Mouse (Mus musculus) CD4-positive naive resting alpha-beta T cell, adult 57 days (primary cell): ENCODE measurements around the gene Hist3h2a. TPM values are rescaled to one million over a fixed set of nuclear protein-coding genes. Genes with fewer than 3 reads are reported as not detected.

Source experiments
- total RNA-seq: library from RNA; stranded (reverse); gene quantifications from one replicate; pipeline ENCODE4 v1.2.4, GENCODE M21; 2023

The Hist3h2a gene
- 45.9 TPM for total RNA-seq

DNA sequence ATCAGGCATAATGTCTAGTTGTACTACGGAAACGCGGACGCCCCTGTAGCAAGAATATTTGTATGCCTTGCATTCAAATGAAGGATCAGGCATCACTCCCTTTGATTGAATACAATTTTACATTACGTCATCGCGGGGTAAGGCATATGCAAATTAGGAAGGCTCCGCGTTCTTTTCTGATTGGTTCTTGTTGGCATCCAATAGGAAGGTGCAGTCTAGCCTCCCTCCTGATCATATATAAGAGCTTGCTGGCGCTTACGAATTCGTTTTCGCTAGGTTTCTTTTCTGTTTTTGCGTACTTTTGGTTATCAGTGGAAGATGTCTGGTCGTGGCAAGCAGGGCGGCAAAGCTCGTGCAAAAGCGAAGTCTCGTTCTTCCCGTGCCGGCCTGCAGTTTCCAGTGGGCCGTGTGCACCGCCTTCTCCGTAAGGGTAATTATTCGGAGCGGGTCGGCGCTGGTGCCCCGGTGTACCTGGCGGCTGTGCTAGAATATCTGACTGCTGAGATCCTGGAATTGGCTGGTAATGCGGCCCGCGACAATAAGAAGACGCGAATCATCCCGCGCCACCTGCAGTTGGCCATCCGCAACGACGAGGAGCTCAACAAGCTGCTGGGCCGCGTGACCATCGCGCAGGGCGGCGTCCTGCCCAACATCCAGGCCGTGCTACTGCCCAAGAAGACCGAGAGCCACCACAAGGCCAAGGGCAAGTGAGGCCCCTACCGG is at the start of gene Hist3h2a, which contains the start of gene Trim17:
Gene Hist3h2a (plus strand): TSS at position 266 of the 723 bp plus-strand sequence.
Gene Trim17 (plus strand): TSS at position 266 of the 723 bp plus-strand sequence.

DNA sequence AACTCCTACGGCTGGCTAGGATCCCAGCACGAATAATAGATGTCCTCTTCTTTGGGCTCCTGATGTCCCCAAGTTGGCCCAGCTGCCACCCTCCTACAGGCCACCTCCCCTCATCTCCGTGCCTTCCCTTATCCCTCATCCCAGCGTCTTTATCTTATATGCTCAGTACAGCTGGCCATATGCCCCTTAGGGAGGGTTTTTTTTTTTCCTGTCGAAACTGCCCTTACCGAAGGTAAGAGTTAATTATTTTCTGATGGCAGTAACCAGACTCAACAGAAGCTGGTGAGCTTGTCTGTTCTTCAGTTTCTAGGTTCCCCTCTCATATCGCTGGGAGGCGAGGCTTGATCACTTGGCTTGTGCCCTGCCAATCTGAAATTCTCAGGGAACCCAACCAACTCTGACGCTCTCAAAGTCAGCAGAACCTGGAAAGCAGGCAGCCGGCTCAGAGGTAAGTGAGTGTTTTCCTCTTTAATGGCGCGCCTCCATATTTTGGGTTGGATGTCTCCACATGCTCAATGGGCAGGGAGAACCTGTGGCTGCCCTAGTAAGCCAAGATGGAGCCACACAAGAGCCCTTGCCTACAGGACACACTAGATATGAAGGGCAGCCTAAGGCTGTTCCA is 36.6 kb upstream of the Hist3h2a start, which contains the start of gene Btnl10:
Gene Btnl10 (plus strand): TSS at position 164 of the 622 bp plus-strand sequence.

DNA sequence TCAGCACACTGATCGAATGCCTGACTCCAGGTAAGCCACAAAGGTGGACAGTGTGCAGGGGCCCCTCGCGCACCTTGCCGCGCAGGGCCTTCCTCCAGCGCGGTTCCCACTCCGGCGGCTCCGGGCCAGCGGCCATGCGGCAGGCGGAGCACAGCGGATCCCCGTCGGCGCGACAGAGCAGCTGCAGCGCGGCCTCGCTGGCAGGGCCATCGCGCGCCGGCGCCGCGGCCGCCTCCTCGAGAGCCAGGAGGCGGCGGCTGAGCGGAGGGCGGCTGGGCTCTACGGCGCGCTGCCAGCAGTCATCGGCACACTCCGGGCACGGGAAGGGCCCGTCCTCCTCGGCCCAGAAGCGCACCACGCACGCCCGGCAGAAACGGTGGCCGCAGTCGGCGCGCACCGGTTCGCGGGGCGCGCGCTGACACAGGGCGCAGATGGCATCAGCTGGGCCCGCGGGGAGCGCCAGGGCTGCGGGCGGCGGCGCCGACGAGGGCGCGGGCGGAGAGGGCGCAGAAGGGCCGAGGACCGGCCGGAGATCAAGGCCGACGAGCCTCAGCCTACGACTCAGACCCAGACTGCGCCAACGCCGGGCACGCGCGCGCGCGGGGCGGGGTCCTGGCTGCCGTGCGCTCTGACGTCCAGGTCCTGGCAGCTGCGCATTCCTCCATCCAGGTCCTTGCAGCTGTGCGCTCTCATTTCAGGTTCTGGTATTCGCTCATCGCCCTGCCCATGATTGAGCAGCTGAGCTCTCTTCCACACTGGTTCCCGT is 16.0 kb upstream of the Hist3h2a start, which contains the start of gene Rnf187:
Gene Rnf187 (minus strand): TSS at position 595 of the 766 bp plus-strand sequence.

DNA sequence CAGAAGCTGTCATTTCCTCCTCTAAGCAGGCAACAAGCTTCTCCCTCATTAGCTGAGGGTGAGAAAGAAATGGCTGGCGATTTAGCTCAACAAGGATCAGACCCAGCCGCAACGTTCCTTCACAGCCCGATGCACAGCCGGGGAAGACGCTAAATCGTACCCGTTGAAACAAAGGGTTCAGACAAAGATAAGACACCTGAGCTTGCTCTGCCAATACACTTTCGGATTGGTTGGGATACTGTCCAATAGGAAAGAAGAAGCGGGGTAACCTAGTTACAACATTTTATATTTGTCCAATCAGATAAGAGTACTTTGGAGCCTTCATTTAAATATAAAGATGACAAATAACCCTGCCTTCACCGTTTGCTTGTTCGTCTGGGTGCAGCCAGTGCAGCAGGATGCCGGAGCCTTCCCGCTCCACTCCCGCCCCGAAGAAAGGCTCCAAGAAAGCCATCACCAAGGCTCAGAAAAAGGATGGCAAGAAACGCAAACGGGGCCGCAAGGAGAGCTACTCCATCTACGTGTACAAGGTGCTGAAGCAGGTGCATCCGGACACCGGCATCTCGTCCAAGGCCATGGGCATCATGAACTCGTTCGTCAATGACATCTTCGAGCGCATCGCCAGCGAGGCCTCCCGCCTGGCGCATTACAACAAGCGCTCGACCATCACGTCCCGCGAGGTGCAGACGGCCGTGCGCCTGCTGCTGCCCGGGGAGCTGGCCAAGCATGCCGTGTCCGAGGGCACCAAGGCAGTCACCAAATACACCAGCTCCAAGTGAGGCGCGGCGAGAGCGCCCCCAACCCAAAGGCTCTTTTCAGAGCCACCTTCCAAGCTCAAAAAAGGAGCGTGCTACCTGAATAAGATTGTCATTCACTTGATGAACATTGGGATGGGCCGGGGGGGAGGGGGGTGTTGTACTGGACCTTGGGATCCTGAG is 5.7 kb upstream of the Hist3h2a start, which contains the start of gene Hist3h2ba:
Gene Hist3h2ba (plus strand): TSS at position 379 of the 938 bp plus-strand sequence.

DNA sequence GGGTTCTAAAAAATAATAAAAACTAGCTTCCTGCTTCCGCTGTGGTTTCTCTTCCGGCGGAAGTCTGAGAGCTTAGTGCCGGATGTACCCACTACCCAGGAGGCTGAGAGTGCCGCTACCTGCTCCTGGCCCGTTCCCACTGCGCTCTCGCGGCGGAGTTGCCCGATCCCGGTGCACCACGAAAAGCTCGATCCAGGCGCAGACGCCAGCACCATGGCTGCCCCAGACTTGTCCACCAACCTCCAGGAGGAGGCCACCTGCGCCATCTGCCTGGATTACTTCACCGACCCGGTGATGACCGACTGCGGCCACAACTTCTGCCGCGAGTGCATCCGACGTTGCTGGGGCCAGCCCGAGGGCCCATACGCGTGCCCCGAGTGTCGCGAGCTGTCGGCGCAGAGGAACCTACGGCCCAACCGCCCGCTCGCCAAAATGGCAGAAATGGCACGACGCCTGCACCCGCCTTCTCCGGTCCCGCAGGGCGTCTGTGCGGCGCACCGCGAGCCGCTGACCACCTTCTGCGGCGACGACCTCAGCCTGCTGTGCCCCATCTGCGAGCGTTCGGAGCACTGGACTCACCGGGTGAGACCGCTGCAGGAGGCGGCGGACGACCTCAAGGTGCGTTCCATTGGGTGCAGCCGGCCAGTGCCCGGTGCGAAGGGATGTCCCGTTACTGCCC is 23.7 kb downstream of the Hist3h2a start, which contains the start of gene Trim11:
Gene Trim11 (plus strand): TSS at position 67 of the 679 bp plus-strand sequence.

Other genes starting within 250 kb of the Hist3h2a start
- 0.47 TPM for gene Olfr318, start 230.7 kb upstream of the Hist3h2a start, total RNA-seq
- not detected for gene Olfr317, start 215.5 kb upstream of the Hist3h2a start, total RNA-seq
- not detected for gene Olfr316, start 202.0 kb upstream of the Hist3h2a start, total RNA-seq
- gene Olfr315, start 181.5 kb upstream of the Hist3h2a start, total RNA-seq: not detected
- not detected for gene Olfr314, start 171.7 kb upstream of the Hist3h2a start, total RNA-seq
- gene Fam183b, start 152.7 kb upstream of the Hist3h2a start, total RNA-seq: not detected
- not detected for gene Olfr313, start 139.7 kb upstream of the Hist3h2a start, total RNA-seq
- not detected for gene Olfr312, start 125.4 kb upstream of the Hist3h2a start, total RNA-seq
- not detected for gene Olfr311, start 115.4 kb upstream of the Hist3h2a start, total RNA-seq
- 9.9 TPM for gene Gm12258, start 107.5 kb upstream of the Hist3h2a start, total RNA-seq
- gene 2810021J22Rik, start 87.5 kb upstream of the Hist3h2a start, total RNA-seq: 15.7 TPM
- gene Zfp39, start 50.5 kb upstream of the Hist3h2a start, total RNA-seq: 9.7 TPM
- not detected for gene Btnl10, start 36.8 kb upstream of the Hist3h2a start, total RNA-seq
- 114 TPM for gene Rnf187, start 15.8 kb upstream of the Hist3h2a start, total RNA-seq
- 18.7 TPM for gene Hist3h2ba, start 5.8 kb upstream of the Hist3h2a start, total RNA-seq
- gene Trim17, start within 50 bp of the Hist3h2a start, total RNA-seq: 0.33 TPM
- 68.5 TPM for gene Trim11, start 23.4 kb downstream of the Hist3h2a start, total RNA-seq
- 0.24 TPM for gene Obscn, start 181.7 kb downstream of the Hist3h2a start, total RNA-seq
- gene Iba57, start 209.1 kb downstream of the Hist3h2a start, total RNA-seq: 40.9 TPM
- 0.44 TPM for gene Gjc2, start 228.5 kb downstream of the Hist3h2a start, total RNA-seq
- gene Guk1, start 237.5 kb downstream of the Hist3h2a start, total RNA-seq: 36.6 TPM
- 14.4 TPM for gene Mrpl55, start 247.8 kb downstream of the Hist3h2a start, total RNA-seq